ENCODE assay signal across 7 mouse cellular contexts in genomic region chr11:57598161-57598560, GRCm38 (mm10). TPM values are rescaled to one million over a fixed set of nuclear protein-coding genes. Genes with fewer than 3 reads are reported as not detected.
DNase-seq lines count a peak whose midpoint lies in the region; ATAC-seq lines count a peak whose summit lies in the region.

No protein-coding gene starts in this region.

- H3K4me2 ChIP-seq in limb, embryonic 12.5 days: no peak overlapping the region

- peak overlapping the region; percentile 36 for H3K27ac ChIP-seq in limb, embryonic 12.5 days
- no peak overlapping the region for H3K27ac ChIP-seq in limb, embryonic 10.5 days

- H3K27me3 ChIP-seq in limb, embryonic 12.5 days: no peaks in the 10 kb centered on the region
- H3K27me3 ChIP-seq in limb, embryonic 10.5 days (ENCODE audit: low read depth, poor library complexity, severe bottlenecking): no peaks in the 10 kb centered on the region

- H3K9me3 ChIP-seq in limb, embryonic 12.5 days: no peaks in the 10 kb centered on the region
- H3K9me3 ChIP-seq in limb, embryonic 10.5 days (replicated peaks): no peaks in the 10 kb centered on the region

- 62% methylated on average over 5 of the region's 5 CpGs for WGBS in limb, embryonic 12.5 days
- 91% methylated on average over 5 of the region's 5 CpGs for WGBS in limb, embryonic 10.5 days

- H3K4me1 ChIP-seq in limb, embryonic 12.5 days (replicated peaks): peaks cover 40% of the 10 kb centered on the region
- H3K4me1 ChIP-seq in limb, embryonic 10.5 days: peaks cover 31% of the 10 kb centered on the region

- no peak overlapping the region for H3K4me3 ChIP-seq in limb, embryonic 12.5 days (replicated peaks)
- H3K4me3 ChIP-seq in limb, embryonic 10.5 days: no peak overlapping the region

- no peak overlapping the region for H3K9ac ChIP-seq in limb, embryonic 12.5 days (replicated peaks)

- ATAC-seq in limb, embryonic 12.5 days (ENCODE audit: insufficient number of reproducible peaks, insufficient read depth, low FRiP score, low TSS enrichment, low read depth): no peak
- ATAC-seq in monocyte, adult 5-6 weeks (replicated peaks; ENCODE audit: insufficient number of reproducible peaks, low FRiP score, low TSS enrichment, poor library complexity, severe bottlenecking): no peak

- H3K36me3 ChIP-seq in limb, embryonic 12.5 days: no peaks in the 10 kb centered on the region
- no peaks in the 10 kb centered on the region for H3K36me3 ChIP-seq in limb, embryonic 10.5 days

- DNase-seq in limb, embryonic 10.5 days (ENCODE audit: low spot score): no peak
- peak; percentile 49 to 68 for DNase-seq in frontal cortex, postnatal 10 days (ENCODE audit: low spot score in 2 of 2)
- peak; percentile 51 for DNase-seq in heart, postnatal 4 days
- peak; percentile 59 for DNase-seq in right cerebral cortex, postnatal 25 days
- no peak for DNase-seq in yolk sac, embryonic 10.5 days (ENCODE audit: low spot score)

RNA-seq across cellular contexts. Expression of gene Galnt10, which starts 47.1 kb away (rescaled TPM):
- 31.4 and 35.0 TPM in 2 replicates for polyA plus RNA-seq in limb, embryonic 12.5 days (2016; fragmentation: Nextera tagmentation; extraction: Ambion mirVana)
- polyA plus RNA-seq in limb, embryonic 10.5 days (2016; fragmentation: Nextera tagmentation; extraction: Ambion mirVana): 20.3 and 22.3 TPM in 2 replicates
- 1 to 10 TPM; 8.2 to 9.1 TPM for total RNA-seq in heart, postnatal 4 days (2021)
- 18.6 to 31.9 TPM (median 21.5 TPM) in 3 replicates for total RNA-seq in monocyte, adult 5-6 weeks (2017)

Comparison
In these comparisons a context has a peak if more than half of its experiments do, and no peak if none do; other contexts are left out.
1. DNase-seq: peak in frontal cortex, postnatal 10 days (2 of 2), heart, postnatal 4 days (single experiment) and right cerebral cortex, postnatal 25 days (single experiment); none in limb, embryonic 10.5 days (single experiment) and yolk sac, embryonic 10.5 days (single experiment).